24 mouse cellular contexts compared by ENCODE assay signal in the genomic region with DNA sequence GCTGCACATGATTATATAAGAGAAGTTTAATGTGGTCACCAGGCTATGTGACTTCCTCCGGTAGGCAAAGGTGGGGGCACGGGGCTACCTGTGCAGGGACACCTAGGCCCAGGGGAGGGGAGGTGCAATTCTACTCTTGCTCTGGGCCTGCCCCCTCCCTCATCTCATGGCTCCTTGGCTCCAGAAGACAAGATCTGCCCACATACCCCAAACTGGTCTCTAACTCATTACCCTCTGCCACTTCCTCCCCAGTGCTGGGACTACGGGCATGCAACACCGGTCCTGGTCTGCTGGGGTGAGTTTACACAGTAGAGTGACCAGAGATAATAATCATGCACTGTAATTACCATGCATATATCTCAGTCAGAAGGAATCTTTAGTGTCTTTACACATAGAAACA.
"Had no signal": no experiment of that assay in that cellular context is flagged by ENCODE, and none has a peak within 500 bp of the region (broad histone marks: within the 10 kb centered on the region; RNA-seq: fewer than 3 reads in every experiment).

No protein-coding gene starts in this region.

- DNase-seq: liver, postnatal 0 days; lung, adult 2 months; lung, postnatal 14 days; lung, postnatal 36 days; retina, postnatal 1 day; right cerebral cortex, adult 18-20 months; right cerebral cortex, postnatal 25 days; right cerebral cortex, postnatal 4 days; spleen, adult 18-20 months; thymus, adult 2 months; thymus, postnatal 25 days; thymus, postnatal 4 days had no signal

- H3K27ac ChIP-seq: lung, embryonic 15.5 days; macrophage; midbrain, embryonic 13.5 days; midbrain, embryonic 15.5 days; neural tube, embryonic 13.5 days; neural tube, embryonic 15.5 days; stomach, embryonic 15.5 days; stomach, postnatal 0 days had no signal

- H3K27me3 ChIP-seq: lung, embryonic 15.5 days; megakaryocyte, embryonic 14.5 days; midbrain, embryonic 15.5 days; neural tube, embryonic 13.5 days; neural tube, embryonic 15.5 days; stomach, embryonic 15.5 days had no signal

- H3K4me3 ChIP-seq: lung, embryonic 15.5 days; megakaryocyte, embryonic 14.5 days; midbrain, embryonic 13.5 days; midbrain, embryonic 15.5 days; myocyte; neural tube, embryonic 13.5 days; neural tube, embryonic 15.5 days; stomach, embryonic 15.5 days had no signal

- H3K4me2 ChIP-seq: lung, embryonic 15.5 days; midbrain, embryonic 11.5 days; midbrain, embryonic 13.5 days; midbrain, embryonic 15.5 days; neural tube, embryonic 13.5 days; neural tube, embryonic 15.5 days; stomach, embryonic 15.5 days had no signal

- H3K9ac ChIP-seq: liver, postnatal 0 days; lung, embryonic 15.5 days; midbrain, embryonic 13.5 days; midbrain, embryonic 15.5 days; neural tube, embryonic 13.5 days; neural tube, embryonic 15.5 days; stomach, embryonic 15.5 days had no signal

- H3K9me3 ChIP-seq: lung, embryonic 15.5 days; megakaryocyte, embryonic 14.5 days; midbrain, embryonic 13.5 days; midbrain, embryonic 15.5 days; neural tube, embryonic 13.5 days; neural tube, embryonic 15.5 days; stomach, embryonic 15.5 days had no signal

- ATAC-seq: liver, postnatal 0 days; lung, postnatal 0 days; midbrain, embryonic 13.5 days; midbrain, embryonic 15.5 days had no signal

- H3K4me1 ChIP-seq: lung, embryonic 15.5 days; midbrain, embryonic 15.5 days; neural tube, embryonic 13.5 days; neural tube, embryonic 15.5 days; stomach, embryonic 15.5 days had no signal

- H3K36me3 ChIP-seq: lung, embryonic 15.5 days; midbrain, embryonic 13.5 days; midbrain, embryonic 15.5 days; neural tube, embryonic 13.5 days; neural tube, embryonic 15.5 days; stomach, embryonic 15.5 days had no signal
